Mouse (Mus musculus): ENCODE results near the gene Galnt16.

The Galnt16 gene

GRCm38 (mm10) chr12:80517977-80518376 is at the start of gene Galnt16:
Galnt16 (plus strand) TSS chr12:80518277.
- DNase-seq (ENCODE audit: low spot score in 2 of 2), result no peak

GRCm38 (mm10) chr12:80470206-80470605 is 47.9 kb upstream of the Galnt16 start:
- no peak for DNase-seq (ENCODE audit: low spot score in 2 of 2)

GRCm38 (mm10) chr12:80471926-80472325 is 46.2 kb upstream of the Galnt16 start:
- DNase-seq (ENCODE audit: low spot score in 2 of 2), result no peak

GRCm38 (mm10) chr12:80473731-80474130 is 44.3 kb upstream of the Galnt16 start:
- DNase-seq (ENCODE audit: low spot score in 2 of 2), result no peak

- no peak for DNase-seq (ENCODE audit: low spot score in 2 of 2)
Observed at GRCm38 (mm10) chr12:80479986-80480385, 38.1 kb upstream of the Galnt16 start.

GRCm38 (mm10) chr12:80483397-80483796 is 34.7 kb upstream of the Galnt16 start:
- no peak for DNase-seq (ENCODE audit: low spot score in 2 of 2)

GRCm38 (mm10) chr12:80493311-80493710 is 24.8 kb upstream of the Galnt16 start:
- no peak for DNase-seq (ENCODE audit: low spot score in 2 of 2)

GRCm38 (mm10) chr12:80495691-80496090 is 22.4 kb upstream of the Galnt16 start:
- DNase-seq (ENCODE audit: low spot score in 2 of 2), result no peak

GRCm38 (mm10) chr12:80498356-80498755 is 19.7 kb upstream of the Galnt16 start:
- DNase-seq (ENCODE audit: low spot score in 2 of 2), result no peak

- no peak for DNase-seq (ENCODE audit: low spot score in 2 of 2)
Observed at GRCm38 (mm10) chr12:80500506-80500905, 17.6 kb upstream of the Galnt16 start.

- DNase-seq (ENCODE audit: low spot score in 2 of 2), result no peak
Observed at GRCm38 (mm10) chr12:80504718-80505117, 13.4 kb upstream of the Galnt16 start.

GRCm38 (mm10) chr12:80507041-80507745 is 10.9 kb upstream of the Galnt16 start:
- DNase-seq (ENCODE audit: low spot score in 2 of 2), result no peak

- no peak for DNase-seq (ENCODE audit: low spot score in 2 of 2)
Observed at GRCm38 (mm10) chr12:80518393-80518756, 298 bp downstream of the Galnt16 start.

GRCm38 (mm10) chr12:80518757-80519620 is 912 bp downstream of the Galnt16 start:
- DNase-seq (ENCODE audit: low spot score in 2 of 2), result no peak

- no peak for DNase-seq (ENCODE audit: low spot score in 2 of 2)
Observed at GRCm38 (mm10) chr12:80519621-80520332, 1.7 kb downstream of the Galnt16 start.

- no peak for DNase-seq (ENCODE audit: low spot score in 2 of 2)
Observed at GRCm38 (mm10) chr12:80522006-80522405, 3.9 kb downstream of the Galnt16 start.

GRCm38 (mm10) chr12:80524276-80524921 is 6.3 kb downstream of the Galnt16 start:
- DNase-seq (ENCODE audit: low spot score in 2 of 2), result no peak

- no peak for DNase-seq (ENCODE audit: low spot score in 2 of 2)
Observed at GRCm38 (mm10) chr12:80525513-80525912, 7.4 kb downstream of the Galnt16 start.

GRCm38 (mm10) chr12:80526511-80526910 is 8.4 kb downstream of the Galnt16 start:
- DNase-seq (ENCODE audit: low spot score in 2 of 2), result no peak

GRCm38 (mm10) chr12:80527727-80528389 is 9.8 kb downstream of the Galnt16 start:
- no peak for DNase-seq (ENCODE audit: low spot score in 2 of 2)

GRCm38 (mm10) chr12:80530052-80530451 is 12.0 kb downstream of the Galnt16 start:
- DNase-seq (ENCODE audit: low spot score in 2 of 2), result no peak

Data from spleen, postnatal 14 days (tissue).